Mouse (Mus musculus): Measurements from ENCODE around the gene Ralgapa2.
"Not testable (repeated sequence)": the region's sequence is repeated elsewhere in the genome, so short reads cannot be mapped to it uniquely, and the experiment has no call there.

Gene Ralgapa2

DNA sequence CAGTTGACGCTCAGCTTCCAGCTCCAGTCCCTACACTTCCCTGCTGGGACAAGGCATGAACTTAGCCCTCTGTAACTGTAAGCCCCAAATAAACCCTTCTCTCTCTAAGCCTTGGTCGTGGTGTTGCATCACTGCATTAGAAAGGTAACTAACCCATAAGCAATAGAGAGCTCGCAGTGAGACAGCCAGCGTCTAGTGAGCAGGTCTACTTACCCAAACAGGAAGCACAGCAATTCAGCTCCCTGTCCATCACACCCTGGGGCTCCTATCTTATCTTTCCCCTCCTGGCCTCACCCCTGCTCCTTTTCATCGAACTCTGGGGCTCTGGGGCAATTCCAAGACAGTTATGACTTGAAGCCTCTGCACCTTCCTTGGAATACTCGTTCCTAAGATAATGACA is 13.8 kb downstream of the Ralgapa2 start:
- DNase-seq: no peak

DNA sequence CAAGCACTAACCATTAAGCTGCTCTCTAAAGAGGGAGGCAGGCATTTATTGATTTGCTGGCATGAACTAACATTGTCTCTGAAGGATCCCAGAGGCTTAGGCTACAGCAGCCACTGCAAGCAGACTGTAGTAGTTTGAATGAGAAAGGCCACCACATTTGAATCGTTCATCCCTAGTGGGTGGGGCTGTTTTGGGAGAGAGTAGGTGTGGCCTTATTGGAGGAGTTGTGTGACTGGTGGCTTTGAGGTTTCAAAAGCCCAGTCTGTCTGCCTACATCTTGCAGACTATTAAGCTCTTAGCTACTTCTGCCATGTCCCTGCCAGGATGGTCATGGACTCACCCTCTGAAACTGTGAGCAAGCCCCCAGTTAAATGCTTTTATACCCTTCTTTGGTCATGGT is 15.1 kb downstream of the Ralgapa2 start:
- no peak for DNase-seq

DNA sequence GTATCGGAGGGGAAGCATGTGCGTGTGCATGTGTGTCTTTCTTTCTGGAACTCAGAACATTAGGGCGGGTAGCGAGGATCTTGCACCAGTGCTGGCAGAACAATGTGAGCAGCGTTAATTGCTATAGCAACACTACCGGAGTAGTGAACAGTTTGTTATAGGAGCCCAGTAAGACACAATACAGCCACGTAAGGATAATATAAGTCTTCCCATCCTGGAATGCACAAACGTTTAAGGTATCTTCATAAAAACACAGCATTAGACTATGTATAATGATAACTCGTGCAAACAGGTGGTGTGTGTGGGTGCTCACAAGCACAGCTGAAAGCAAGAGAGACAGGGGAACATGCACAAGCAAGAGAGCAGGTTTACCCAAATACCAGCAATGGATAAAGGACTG is 16.4 kb downstream of the Ralgapa2 start:
- DNase-seq: no peak

DNA sequence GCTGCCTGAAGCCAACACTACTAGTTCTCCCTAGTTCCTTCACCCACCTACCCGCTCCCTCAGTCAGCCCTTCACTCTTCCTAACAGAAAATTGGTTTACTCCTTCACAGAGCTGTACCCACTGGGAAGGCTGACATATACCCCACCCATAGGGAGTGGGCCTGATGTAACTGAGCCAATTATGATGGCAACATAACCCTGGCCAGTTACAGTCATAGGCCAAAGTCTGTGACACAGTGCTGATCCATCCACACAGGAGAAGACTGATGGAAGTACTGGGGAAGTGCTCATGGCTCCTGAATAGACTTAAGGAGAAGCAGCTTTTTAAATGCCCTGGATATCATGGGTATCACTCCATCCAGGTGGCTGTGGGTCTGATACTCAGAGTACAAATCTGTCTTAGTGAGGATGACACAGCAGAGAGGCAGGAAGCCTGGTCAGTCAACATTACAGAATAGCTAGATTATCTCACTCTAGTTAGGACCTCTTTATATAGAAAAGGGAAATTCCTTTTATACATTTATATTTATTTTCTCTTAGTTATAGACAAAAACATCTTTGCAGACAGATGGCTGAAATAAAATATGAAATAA is 18.7 kb downstream of the Ralgapa2 start:
- DNase-seq: no peak

DNA sequence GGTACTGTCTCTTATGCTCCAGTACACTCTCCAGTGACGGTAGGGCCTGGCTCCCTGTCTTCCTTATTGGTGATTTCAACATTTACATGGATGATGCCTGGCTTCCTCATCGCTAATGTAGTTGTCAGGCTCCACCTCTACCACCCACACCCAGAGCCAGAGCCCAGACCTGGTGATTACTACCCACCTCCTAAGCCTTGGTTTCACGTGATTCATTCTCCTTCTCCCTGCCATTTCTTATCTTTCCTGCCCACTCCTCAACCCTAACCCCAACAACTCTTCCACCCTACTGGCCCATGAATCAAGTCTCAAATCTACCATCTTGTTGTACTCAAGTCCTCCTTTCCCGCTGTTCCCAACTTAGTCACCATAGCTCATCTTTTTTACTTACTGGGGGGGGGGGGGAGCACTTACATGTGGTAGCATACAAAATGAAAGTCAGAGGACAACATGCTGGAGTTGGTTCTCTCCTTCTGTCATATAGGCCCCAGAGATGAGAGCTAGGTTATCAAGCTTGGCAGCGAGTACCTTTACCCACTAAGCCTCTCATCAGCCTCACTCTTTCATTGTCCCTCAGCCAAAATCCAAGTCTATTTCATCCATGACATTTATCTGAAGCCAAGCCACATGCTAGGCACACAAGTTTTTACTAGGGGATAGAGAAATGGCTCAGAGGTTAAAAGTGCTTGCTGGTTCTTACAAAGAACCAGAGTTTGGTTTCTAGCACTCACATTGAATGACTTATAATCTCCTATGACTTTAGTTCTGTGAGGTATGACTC is 20.1 kb downstream of the Ralgapa2 start:
- no peak for DNase-seq

DNA sequence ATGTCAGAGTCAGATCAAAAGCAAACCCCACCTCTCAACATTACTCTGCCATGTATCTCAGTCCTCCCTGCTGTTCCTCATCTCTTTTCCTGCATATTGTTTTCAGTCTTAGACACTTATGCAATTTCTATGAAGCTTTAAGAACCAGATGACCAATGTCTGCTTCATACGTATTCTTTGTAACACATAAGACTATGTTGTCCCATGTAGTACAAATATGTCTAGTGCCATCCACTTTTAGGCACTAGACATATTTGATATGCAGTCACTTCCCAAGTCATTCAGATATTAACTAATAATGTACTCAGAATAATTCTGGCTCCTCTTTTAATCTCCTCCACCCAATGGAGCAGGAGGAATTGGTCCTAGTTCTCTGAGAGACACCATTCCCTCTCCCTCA is 21.2 kb downstream of the Ralgapa2 start:
- DNase-seq: no peak

DNA sequence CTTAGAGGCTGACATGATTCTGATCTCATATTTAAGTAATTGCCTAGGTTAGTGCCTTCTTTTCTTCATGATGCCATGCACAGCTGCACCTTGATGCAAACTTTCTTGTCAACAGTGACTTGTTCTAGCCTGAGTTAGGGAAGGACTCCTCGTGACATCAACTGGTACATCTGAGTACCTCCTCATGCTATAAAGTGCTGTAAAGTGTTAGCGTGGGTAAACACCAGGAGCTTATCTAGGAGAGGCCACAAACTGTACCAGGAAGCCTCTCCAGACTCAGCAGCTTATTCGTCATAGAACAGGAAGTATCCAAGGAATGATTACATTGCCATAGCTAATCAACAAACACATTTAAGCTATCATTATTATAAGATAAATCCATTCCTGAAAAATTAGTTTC is 23.9 kb downstream of the Ralgapa2 start:
- DNase-seq: no peak

DNA sequence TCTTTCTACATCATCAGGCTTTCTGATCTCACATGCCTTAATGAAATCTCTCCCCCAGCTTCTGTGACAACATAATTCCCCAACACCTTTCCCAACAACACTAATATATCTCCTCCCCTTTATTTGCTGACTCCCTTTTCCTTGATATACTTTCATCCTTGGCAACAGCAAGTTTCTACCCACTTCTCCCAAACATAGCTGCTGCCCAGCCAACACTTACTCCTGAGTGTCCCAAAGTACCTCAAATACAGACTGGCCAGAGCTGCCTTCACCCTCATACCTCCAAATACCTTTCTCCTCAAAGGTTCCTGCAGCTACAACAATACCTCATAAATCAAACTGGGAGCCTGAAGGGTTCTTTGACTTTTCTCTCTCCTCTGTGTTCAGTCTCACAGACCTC is 29.3 kb downstream of the Ralgapa2 start:
- no peak for DNase-seq

DNA sequence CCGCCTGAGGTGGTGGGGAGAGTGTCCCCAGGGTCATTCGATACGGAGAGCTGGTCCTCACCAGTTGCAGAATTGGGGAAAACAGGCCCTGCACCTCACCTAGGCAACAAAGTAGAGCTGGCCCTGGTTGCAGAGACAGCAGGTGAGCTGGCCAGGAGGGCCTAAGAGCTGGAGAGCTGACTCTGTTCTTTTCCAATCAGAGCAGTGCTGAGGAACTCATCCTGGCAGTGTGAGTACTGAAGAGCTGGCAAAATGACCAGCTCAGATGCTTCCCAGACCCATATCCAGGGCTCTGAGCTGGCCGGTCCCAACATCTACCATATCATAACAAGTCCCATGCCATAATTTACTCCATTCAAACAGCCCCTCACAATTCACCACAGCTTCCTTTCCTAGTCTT is 34.7 kb downstream of the Ralgapa2 start:
- no peak for DNase-seq

DNA sequence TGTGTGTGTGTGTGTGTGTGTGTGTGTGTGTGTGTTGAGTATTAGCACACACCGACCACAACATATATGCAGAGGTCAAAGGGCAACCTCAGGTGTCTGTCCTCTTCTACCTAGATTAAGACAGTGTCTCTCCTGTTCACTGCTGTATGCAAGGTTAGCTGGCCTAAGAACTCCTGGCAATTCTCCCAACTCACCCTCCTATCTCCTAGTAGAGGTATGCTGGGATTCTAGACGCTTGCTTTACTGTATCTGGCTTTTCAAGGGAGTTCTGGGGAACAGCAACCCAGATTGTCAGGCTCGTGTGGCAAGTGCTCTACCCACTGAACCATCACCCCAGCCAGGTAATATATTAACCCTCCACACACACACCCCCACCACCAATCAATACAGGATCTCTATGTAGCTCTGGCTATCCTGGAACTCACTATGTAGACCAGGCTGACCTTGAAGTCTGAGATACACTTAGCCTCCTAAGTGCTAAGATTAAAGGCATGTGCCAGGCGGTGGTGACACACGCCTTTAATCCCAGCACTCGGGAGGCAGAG is 35.6 kb downstream of the Ralgapa2 start:
- no peak for DNase-seq

DNA sequence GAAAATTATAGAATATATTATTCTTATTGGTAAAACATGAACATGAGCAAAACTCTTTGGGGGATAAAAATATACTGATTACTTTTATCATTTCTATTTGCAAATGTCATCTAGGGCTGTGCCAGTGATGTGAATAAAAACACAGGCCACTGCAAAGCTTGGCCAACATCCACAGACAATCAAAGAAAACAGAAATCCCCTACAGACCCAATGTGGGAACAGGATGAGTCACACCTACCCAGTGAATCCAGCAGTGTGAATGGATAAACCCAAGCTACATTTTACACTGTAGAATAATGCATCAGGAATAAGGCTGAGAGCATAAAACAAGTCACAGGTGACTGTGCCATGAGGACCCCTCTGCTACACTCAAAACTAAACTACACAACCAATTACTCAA is 36.1 kb downstream of the Ralgapa2 start:
- DNase-seq: no peak

DNA sequence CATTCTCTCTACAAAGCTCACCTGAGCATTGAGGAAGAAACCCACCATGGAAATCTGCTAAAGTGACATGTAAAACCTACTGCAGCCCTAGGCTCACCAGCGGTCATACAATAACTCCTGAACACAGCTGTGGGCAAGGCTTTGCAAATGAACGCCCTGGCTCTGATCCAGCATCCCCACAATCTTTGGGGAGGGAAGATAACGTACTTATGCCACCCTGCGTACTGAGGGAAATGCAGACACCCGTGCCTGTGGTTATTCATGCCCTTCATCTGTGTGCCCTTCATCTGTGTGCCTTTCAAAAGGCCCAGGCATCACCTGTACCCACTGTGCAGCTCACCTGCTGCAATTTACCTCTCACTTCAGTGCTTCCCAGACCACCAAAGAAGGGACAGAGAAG is 41.2 kb downstream of the Ralgapa2 start:
- DNase-seq: no peak

DNA sequence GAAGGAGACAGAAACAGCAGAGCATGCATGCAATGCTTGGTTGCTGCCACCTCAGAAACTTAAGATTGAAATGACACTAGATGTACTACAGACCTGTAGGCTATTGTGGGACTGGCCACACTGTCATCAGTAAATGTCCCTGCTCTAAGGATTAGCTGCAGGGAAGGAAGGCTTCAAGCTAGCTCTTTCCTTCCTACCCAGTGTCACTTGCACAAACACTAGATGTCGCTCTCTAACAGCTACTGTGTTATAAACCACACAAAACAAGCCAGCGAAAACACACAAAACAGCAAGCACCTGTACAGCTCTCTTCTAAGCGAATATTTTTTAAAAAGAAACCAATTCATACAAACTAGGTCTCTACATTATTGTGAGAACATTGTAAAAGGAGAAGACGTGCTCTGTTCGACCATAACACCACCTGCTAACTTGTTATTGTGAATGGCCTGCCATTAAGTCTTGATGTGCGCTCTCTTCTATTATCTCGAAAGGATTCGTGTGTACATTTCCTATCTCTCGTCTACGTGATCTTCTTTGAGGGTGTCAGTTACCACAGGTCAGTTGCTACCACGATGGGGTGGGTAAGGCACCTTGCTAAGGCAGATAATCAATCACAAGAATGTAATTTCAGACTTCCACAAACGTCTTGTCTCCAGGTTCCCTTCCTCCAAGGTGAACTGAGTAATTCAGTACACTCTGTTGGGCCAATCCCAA is 42.3 kb downstream of the Ralgapa2 start:
- DNase-seq: peak in 1 of 2 experiments; percentile 15

DNA sequence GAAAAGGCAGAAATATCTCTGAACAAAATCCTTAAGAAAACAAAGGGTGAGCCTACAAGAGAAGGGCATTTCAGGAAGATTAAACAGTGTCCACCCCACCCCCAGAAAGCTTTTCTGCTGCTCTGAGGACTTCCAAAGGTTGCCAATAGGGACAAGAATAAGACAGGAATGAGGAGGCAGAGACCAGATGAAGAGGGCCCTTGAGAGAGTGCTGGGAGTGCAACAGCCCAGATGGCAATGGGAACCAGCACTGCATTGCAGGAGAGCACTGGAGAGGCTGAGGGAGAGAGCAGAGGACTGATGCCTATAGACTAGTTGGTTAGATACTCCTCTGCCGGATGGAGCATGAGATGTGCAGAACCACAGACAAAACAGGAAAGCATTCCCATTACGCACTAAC is 43.2 kb downstream of the Ralgapa2 start:
- DNase-seq: no peak

DNA sequence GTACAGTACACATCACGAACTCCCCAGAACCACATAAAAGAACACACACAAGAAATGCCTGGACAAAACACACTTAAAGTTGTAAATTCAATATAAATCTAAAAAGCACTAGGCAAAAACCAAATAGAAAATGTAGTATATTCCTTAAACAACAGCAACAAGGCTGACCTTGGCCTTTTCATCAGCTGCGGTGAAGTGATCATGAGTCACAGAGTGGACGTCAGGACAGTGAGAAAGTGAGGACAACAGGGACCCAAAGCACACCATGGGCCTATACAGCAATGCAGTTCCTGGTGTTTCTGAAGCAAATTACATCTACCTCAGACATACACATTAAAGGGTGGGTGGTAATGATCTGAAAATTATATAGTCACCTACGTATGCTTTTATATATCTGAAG is 44.1 kb downstream of the Ralgapa2 start:
- no peak for DNase-seq

DNA sequence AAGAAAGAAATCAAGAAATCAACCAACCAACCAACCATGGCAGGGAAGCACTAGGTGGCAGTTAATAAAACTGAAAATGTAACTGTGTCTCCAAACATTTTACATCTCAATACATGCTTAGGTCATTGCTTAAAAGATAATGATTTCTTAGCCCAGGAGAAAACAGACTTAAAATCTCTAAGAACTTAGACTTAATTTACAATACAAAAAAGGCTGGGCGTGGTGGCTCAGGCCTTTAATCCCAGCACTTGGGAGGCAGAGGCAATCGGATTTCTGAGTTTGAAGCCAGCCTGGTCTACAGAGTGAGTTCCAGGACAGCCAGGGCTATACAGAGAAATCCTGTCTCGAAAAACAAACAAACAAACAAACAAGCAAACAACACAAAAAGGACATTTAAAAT is 45.3 kb downstream of the Ralgapa2 start:
- DNase-seq: not testable (repeated sequence)

DNA sequence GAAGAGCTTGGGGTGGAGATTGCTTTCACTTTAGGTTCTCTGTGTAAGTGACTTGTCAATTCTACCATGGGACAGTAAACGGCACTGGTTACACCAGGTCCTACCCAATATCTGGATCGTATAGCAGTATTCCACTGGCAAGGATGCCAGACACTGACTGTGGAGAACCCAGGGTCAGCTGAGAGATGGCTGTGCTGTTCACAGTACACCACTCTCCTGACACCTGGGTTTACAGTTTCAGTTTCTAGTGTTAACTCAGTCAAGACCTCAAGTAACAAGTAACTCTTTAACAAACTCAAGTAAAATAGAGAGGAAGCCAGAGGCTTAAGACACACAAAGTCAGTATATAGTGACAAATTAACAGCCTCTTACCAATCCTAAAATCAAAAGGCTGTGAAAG is 54.6 kb downstream of the Ralgapa2 start:
- DNase-seq: no peak

DNA sequence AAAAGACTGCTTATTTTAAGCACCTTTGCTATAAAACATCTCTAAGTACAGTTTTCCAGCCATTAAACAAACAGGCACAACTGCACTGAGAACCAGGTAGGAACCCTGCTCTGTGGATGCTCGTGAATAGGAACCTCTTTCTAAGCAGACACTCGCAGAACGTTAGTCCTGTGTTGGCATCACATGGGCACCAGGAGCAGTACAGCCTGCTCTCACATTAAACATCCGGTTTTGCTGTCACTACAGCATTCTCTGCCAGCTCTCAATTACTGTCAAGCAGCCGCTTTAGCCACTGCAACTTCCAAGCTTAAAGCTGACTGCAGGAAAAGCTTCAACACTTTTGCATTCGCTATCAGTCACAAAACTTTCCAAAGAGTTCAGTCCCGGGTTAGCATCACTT is 55.5 kb downstream of the Ralgapa2 start:
- no peak for DNase-seq

DNA sequence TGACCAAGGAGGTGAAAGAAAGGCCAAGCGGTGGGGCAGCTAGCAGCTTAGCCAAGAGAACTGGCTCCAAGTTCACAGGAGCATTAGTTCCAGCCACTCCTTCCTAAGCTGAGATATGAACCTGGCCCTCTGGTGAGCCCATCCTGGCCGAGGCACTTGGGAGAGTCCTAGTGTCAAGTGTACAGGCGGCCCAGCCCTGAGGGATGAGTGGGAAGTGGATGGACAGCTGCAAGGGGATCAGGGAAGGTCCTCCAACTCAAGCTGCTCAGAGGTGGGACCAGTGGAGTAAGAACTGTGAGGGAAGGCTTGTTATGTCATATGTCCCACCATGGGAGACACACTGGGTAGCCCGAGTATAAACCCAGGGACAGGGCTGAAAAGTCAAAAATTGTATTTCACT is 56.1 kb downstream of the Ralgapa2 start:
- DNase-seq: no peak

DNA sequence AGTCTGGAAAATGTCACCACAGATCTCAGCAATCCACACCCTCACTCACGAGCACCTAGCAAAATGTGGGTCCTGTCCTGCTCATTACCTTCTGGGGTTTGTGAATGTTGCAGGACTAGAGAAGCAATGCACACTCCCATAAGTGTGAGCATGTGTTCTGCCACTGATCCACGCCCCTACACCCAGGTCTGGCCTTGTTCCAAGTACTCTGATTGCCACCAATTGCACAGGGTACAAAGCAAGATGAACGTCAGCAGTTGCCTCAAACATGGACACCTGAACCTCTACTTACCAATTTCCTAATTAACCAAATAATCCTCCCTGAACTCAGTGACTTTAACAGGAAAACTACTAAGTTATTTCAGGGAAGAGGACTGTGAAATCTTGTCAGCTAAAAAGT is 68.1 kb downstream of the Ralgapa2 start:
- DNase-seq: no peak

DNA sequence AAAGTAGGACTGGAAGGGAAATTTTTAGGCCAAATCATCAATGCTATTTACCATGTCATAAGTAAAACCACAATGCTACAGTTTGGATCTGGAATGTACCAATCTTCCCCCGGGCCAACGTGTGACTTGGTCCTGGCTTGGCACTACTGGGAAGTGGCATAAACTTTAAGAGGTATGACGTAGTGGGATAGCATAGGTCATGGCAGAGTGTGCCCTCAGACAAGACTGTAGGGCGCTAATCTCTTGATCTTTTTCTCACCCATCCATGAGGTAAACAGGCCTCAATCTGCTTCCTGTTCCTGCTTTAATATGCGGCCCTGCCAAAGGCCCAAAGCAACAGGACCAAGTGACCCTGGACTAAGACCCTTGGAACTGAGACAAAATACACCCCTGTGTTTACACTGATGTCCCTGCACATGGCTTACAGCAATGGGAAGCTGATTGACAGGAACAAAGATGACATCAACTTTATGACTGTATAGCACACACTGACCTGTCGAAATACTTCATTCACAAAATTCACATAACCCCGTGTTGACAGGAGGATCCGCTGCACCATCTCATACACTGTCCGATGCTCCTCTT is 68.8 kb downstream of the Ralgapa2 start:
- DNase-seq: no peak

DNA sequence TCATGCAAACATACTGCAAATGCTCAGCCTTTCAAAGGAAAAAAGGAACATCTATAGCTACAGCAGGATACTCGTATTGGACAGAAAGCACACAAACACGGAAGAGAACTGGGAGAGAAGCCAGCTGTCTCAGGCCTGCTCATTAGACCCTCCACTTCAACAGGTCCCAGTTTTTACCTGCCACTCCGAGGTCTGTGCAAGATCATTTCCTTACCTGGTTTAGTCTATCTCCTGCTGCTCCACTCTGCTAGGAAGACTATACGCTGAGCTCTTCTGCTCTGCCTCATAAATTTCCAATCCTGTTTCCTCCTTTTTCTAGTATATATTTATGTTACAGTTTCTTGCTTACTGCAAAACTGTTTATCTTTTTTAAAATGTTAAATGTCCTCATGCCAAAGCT is 70.4 kb downstream of the Ralgapa2 start:
- DNase-seq: no peak

DNA sequence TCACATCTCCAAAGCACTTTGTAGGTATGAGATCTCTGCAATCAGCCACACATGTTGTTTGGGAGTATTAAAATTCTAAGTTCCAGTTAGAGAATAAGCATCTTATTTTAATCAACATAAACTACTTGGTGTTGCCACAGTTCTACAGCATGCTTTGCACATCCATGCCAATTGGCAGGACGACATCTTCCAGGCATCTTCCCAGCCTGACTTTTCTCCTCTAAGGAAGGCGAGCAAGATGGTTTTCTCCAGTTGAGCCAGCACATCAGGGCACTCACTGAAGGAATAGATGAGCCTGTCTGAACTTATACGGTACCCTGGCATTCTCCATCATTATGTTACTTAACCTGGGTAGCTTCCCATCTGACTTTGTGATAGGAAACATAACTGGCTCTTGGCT is 83.4 kb downstream of the Ralgapa2 start:
- no peak for DNase-seq

DNA sequence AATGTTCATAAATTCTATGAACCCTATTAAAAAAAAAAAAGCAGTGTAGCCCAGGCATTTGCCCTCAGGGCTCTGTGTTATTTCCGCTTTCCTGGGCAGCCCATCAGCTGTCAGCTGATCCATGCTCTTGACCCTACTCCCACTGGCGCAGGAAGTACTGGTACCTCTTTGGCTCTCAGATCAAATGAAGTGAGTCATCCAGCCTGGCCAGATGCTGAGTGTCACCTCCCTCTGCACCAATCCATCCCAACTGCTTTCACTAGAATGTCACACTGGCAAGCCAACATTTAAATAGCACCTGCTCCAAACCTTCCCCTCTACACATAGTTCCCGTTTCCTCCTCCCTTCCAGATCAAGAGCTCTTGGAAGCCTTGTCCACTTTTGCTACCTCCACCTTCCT is 84.8 kb downstream of the Ralgapa2 start:
- no peak for DNase-seq
